Mouse (Mus musculus): ENCODE measurements around the gene Usp45. TPM values are rescaled to one million over a fixed set of nuclear protein-coding genes. Genes with fewer than 3 reads are reported as not detected.
"Not testable (repeated sequence)": the region's sequence is repeated elsewhere in the genome, so short reads cannot be mapped to it uniquely, and the experiment has no call there.

Gene Usp45
- 19.8 and 22.4 TPM in 2 replicates for polyA plus RNA-seq (2012; rRNA removed)

DNA sequence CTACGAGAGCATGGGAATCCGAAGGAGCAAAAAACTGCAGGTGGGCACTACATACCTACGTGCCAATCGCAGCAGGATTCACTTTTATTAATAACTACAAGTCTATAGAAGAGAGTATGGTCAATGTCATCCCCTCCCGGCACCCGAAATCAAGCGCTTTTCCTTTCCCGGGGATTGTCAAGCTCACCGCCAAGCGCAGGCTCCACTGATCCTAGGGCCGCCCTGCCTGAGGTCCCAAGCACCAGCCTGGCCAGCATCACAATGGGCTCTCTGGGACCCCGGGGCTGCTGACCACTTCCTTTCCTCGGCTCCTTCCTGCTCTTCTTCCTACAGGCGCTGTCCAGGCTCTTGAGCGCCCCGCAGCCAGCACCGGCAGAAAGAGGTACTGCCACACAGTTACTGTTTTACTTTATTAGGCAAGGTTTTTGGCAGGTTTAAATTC, at the start of gene Usp45, which contains the start of gene Tstd3:
TSS of gene Usp45 (plus strand) at position 294 of the 442 bp plus-strand sequence.
TSS of gene Tstd3 (minus strand) at position 350 of the 442 bp plus-strand sequence.
- Histone ChIP-seq H3K27ac (ENCODE audit: insufficient read depth, low read length) (peak within 1 kb of the TSS; percentile 1; the same call in 1 of the 2 replicates), H3K4me3 (ENCODE audit: insufficient read depth, low read length) (peak within 1 kb of the TSS; percentile 67), H3K4me1 (ENCODE audit: control insufficient read depth, insufficient read depth, low read length) (no peaks in the 10 kb centered on the region; the same call in 1 of the 2 replicates)
- TF ChIP-seq CTCF (IDR thresholded peaks at IDR 0.05; ENCODE audit: extremely low read depth, insufficient read depth, low read length) (peak; percentile 62), POLR2A (IDR thresholded peaks at IDR 0.05; ENCODE audit: extremely low read depth, insufficient read depth, low read length) (0 out of 2 replicates have a peak, but pooled peaks have one; percentile 24)

- no peak overlapping the region for H3K4me3 ChIP-seq (ENCODE audit: insufficient read depth, low read length)
- H3K4me1 ChIP-seq (ENCODE audit: control insufficient read depth, insufficient read depth, low read length) = no peaks in the 10 kb centered on the region
- no peak overlapping the region for H3K27ac ChIP-seq (ENCODE audit: insufficient read depth, low read length)
- TF ChIP-seq POLR2A (IDR thresholded peaks at IDR 0.05; ENCODE audit: extremely low read depth, insufficient read depth, low read length) (no peak), CTCF (IDR thresholded peaks at IDR 0.05; ENCODE audit: extremely low read depth, insufficient read depth, low read length) (no peak)
These were observed 44.1 kb upstream of the Usp45 start for GRCm38 (mm10) chr4:21722752-21723334.

GRCm38 (mm10) chr4:21726912-21727614, 39.9 kb upstream of the Usp45 start:
- peak overlapping the region; percentile 73 for H3K4me3 ChIP-seq (ENCODE audit: insufficient read depth, low read length)
- no peak overlapping the region for H3K27ac ChIP-seq (ENCODE audit: insufficient read depth, low read length)
- TF ChIP-seq CTCF (IDR thresholded peaks at IDR 0.05; ENCODE audit: extremely low read depth, insufficient read depth, low read length) = peak; percentile 51
- no peak for TF ChIP-seq POLR2A (IDR thresholded peaks at IDR 0.05; ENCODE audit: extremely low read depth, insufficient read depth, low read length)
- H3K4me1 ChIP-seq (ENCODE audit: control insufficient read depth, insufficient read depth, low read length) = no peaks in the 10 kb centered on the region

DNA sequence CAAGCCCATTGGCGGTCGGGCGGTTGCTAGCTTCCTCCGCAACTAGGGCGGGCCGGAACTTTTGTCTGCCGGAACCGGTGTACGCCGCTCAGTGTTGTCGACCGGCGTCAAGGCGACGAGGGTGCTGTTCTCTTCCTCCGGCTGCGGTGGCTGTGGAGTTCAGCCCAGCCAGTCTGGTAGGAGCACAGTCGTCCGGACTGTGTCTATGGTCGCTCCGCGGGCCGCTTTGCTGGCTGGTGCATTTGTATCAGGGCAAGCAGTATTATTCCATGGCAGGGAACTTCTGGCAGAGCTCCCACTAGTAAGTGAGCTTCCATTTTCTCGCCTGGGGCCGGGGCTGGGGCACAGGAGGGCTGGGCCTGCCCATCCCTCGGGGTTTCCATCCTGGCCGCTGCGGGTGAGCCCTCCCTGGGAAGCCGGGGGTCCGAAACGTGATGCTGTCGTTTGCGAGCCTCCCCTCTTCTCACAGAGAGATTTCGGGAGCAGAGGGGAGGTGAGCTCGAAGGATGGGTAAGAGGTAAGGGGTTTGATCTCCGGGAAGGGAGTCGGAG, 39.3 kb upstream of the Usp45 start, which contains the start of gene Ccnc:
TSS of gene Ccnc (plus strand) at position 87 of the 551 bp plus-strand sequence.
- H3K4me3 ChIP-seq (ENCODE audit: insufficient read depth, low read length) = peak within 1 kb of the TSS; percentile 73
- no peaks in the 10 kb centered on the region for H3K4me1 ChIP-seq (ENCODE audit: control insufficient read depth, insufficient read depth, low read length)

DNA sequence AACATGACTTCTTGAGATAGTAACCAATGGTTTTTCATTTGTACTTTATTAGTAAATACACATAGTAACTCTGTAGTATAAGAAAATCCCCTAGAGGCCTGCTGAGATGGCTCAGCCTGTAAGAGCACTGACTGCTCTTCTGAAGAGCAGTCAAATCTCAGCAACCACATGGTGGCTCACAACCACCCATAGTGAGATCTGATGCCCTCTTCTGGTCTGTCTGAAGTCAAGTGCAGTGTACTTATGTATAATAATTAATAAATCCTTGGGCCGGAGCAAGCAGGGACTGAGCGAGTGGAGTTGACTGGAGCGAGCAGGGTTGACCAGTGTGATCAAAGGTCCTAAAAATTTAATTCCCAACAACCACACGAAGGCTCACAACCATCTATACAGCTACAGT, 27.8 kb upstream of the Usp45 start:
- TF ChIP-seq CTCF (IDR thresholded peaks at IDR 0.05; ENCODE audit: extremely low read depth, insufficient read depth, low read length) = 0 out of 2 replicates have a peak, but pooled peaks have one; percentile 10
- TF ChIP-seq POLR2A (IDR thresholded peaks at IDR 0.05; ENCODE audit: extremely low read depth, insufficient read depth, low read length) = no peak
- H3K4me1 ChIP-seq (ENCODE audit: control insufficient read depth, insufficient read depth, low read length) = no peaks in the 10 kb centered on the region
- H3K4me3 ChIP-seq (ENCODE audit: insufficient read depth, low read length) = no peak overlapping the region
- no peak overlapping the region for H3K27ac ChIP-seq (ENCODE audit: insufficient read depth, low read length)

More for the DNA sequence above, 39.3 kb upstream of the Usp45 start, which contains the start of gene Ccnc:
- no peak within 1 kb of the TSS for H3K27ac ChIP-seq (ENCODE audit: insufficient read depth, low read length)
- no peak for TF ChIP-seq CTCF (IDR thresholded peaks at IDR 0.05; ENCODE audit: extremely low read depth, insufficient read depth, low read length)
- peak; percentile 90 for TF ChIP-seq POLR2A (IDR thresholded peaks at IDR 0.05; ENCODE audit: extremely low read depth, insufficient read depth, low read length)

GRCm38 (mm10) chr4:21744142-21744541, 22.8 kb upstream of the Usp45 start:
- not testable (repeated sequence) for H3K4me3 ChIP-seq (ENCODE audit: insufficient read depth, low read length); H3K27ac ChIP-seq (ENCODE audit: insufficient read depth, low read length); H3K4me1 ChIP-seq (ENCODE audit: control insufficient read depth, insufficient read depth, low read length)

- Histone ChIP-seq H3K27ac (ENCODE audit: insufficient read depth, low read length) (no peak overlapping the region), H3K4me1 (ENCODE audit: control insufficient read depth, insufficient read depth, low read length) (no peaks in the 10 kb centered on the region), H3K4me3 (ENCODE audit: insufficient read depth, low read length) (no peak overlapping the region)
- no peak for TF ChIP-seq POLR2A (IDR thresholded peaks at IDR 0.05; ENCODE audit: extremely low read depth, insufficient read depth, low read length)
- no peak for TF ChIP-seq CTCF (IDR thresholded peaks at IDR 0.05; ENCODE audit: extremely low read depth, insufficient read depth, low read length)
These were observed 21.2 kb upstream of the Usp45 start for GRCm38 (mm10) chr4:21745723-21746122.

GRCm38 (mm10) chr4:21755123-21755789, 11.7 kb upstream of the Usp45 start:
- Histone ChIP-seq H3K4me3 (ENCODE audit: insufficient read depth, low read length) (no peak overlapping the region), H3K27ac (ENCODE audit: insufficient read depth, low read length) (no peak overlapping the region), H3K4me1 (ENCODE audit: control insufficient read depth, insufficient read depth, low read length) (no peaks in the 10 kb centered on the region)
- TF ChIP-seq CTCF (IDR thresholded peaks at IDR 0.05; ENCODE audit: extremely low read depth, insufficient read depth, low read length) (no peak), POLR2A (IDR thresholded peaks at IDR 0.05; ENCODE audit: extremely low read depth, insufficient read depth, low read length) (no peak)

- no peak overlapping the region for H3K4me3 ChIP-seq (ENCODE audit: insufficient read depth, low read length)
- no peak for TF ChIP-seq CTCF (IDR thresholded peaks at IDR 0.05; ENCODE audit: extremely low read depth, insufficient read depth, low read length)
- TF ChIP-seq POLR2A (IDR thresholded peaks at IDR 0.05; ENCODE audit: extremely low read depth, insufficient read depth, low read length) = no peak
- no peaks in the 10 kb centered on the region for H3K4me1 ChIP-seq (ENCODE audit: control insufficient read depth, insufficient read depth, low read length)
- no peak overlapping the region for H3K27ac ChIP-seq (ENCODE audit: insufficient read depth, low read length)
These were observed 8.1 kb upstream of the Usp45 start for GRCm38 (mm10) chr4:21758860-21759259.
